Mouse (Mus musculus) heart, postnatal 36 days (tissue): Measurements from ENCODE around the gene Bcar3. TPM values are rescaled to one million over a fixed set of nuclear protein-coding genes. Genes with fewer than 3 reads are reported as not detected.
A peak's percentile ranks its signal among the peaks of the same experiment; 100 is the strongest.

ENCODE experiments used
- DNase-seq, 2 experiments: peaks; one replicate each; pipeline ENCODE4 v3.0.0; 2021 to 2022
- intact Hi-C: fragments of 180-260 bp; cut with DNase I; formaldehyde crosslinking; loops from one replicate; pipeline ENCODE4 v1.15.1; 2025
- total RNA-seq, 2 experiments: library from RNA; stranded (reverse); gene quantifications; 2 replicates each; pipeline ENCODE4 v1.2.3; 2021

Gene Bcar3
- total RNA-seq, 2 experiments from 2014 or later = 6.3 to 8.2 TPM

DNA sequence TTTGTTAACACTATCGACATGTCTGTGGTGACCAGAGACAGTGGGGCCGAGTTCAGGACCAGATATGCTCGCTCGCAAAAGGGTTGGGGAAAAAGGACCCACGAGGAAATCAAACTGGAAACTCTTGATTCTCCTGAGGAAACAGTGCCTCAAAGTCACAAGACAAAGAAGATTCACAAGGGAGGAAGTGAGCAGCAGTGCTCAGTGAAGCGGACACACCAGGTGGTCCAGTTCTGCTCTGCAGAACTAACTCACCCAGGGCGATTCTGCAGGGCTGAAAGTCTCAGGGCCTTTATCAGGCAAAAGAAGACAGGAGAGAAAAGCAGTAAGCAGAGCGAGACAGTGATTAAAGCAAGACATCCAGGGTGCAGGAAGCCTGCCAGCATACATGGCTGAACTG lies 112.5 kb downstream of the Bcar3 start:
- intact Hi-C loops = no loop called here
- no peak for DNase-seq

DNA sequence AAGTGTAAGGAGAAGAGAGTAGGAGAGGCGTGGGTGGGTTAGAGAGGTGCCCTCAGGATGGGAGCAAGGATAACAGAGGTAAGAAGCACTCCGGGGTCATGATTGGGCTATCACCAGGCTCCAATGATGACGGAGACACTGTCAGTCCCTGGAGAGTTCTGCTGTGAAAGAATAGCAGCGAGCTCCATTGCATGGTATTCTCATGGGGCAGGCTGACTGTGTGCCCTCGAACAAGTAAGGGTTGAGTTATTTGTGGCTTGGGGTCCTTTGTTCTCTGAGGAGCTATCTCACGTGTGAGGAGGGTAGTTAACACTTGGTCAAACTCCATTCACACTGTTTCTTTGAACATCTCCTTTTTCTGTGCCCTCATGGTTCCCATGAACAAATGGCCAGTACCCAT lies 113.8 kb downstream of the Bcar3 start:
- intact Hi-C loops = no loop called here
- no peak for DNase-seq

DNA sequence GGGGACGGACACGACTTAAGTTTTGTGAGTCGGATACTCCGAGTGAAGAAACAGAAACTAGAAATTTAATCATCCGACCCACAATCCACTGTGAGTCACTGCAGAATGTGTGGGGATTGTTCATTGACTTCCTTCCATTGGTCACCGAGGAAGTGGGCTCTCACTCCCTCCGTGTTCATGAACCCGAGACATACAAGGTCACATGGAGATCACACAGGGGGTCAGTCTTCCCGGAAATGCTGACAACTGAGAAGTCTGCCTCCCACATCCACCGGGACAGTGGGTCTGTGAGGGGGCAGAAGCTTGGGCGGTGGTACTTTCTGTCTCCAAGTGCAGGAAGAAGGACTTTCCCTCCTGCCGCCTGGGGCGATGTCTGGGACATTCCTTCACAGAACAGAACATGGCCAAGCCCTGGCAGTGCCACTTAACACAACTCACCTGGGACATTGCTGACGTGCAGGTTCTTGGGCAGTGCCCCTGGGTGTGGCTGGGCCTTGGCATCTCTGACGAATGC lies 114.9 kb downstream of the Bcar3 start:
- intact Hi-C loops = no loop called here

DNA sequence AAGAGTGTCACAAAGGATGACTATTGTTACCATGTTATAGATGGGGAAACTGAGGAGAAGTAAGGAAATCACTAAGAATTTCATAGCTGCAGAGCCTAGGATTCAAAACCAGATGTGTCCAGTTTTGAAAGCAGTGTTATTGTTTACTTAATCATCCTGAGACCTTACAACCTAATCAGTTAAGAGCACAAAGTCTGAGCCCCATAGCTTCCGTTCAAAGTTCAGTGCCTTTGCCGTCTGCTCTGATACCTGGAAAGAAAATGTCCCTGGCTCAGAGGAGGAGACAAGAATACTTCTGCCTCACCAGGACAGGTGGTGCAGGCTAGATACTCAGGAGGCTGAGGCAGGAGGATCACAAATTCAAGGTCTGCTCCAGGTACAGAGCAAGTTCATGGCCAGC lies 117.7 kb downstream of the Bcar3 start:
- no peak for DNase-seq
- intact Hi-C loops = no loop called here

More for the DNA sequence above, 114.9 kb downstream of the Bcar3 start:
- no peak for DNase-seq

DNA sequence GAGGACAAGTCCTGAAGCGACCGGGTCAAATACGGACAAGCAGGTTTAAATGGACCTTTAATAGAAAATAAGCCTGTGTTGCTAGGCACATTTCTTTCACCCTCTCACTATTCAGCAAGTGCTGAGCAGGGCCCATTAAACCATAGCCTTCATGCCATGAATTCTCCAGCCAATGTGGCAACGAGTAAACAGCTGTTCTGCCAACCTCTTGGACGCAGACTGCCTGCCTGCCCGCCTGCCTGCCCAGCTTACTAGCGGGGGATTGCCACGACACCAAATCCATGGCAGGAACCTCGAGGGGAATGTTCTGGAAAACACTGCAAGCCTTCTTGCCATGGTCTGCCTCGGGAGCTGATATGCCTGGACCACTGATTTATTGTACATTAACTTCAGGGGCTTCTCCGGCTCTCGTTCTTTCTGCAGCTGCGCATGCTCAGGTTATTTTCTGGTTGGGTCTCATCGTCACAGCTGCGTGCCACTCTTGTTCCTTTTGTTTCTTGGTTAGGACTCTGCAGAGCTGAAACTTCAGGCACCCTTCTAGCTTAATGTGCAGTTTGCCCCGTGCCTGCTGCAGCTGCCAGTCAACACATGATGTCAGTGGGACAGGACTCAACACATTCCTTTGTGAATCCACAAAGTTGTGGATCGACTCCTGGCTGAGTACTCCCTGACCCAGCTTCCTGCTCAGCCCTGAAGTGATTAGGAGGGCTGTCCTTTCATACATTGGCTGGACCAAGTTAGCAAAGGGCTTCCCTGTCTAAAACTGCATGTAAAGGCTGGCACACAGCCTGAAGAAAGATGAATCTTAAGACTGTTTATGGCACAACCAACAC lies 120.0 kb downstream of the Bcar3 start:
- intact Hi-C loops = no loop called here
- no peak for DNase-seq

DNA sequence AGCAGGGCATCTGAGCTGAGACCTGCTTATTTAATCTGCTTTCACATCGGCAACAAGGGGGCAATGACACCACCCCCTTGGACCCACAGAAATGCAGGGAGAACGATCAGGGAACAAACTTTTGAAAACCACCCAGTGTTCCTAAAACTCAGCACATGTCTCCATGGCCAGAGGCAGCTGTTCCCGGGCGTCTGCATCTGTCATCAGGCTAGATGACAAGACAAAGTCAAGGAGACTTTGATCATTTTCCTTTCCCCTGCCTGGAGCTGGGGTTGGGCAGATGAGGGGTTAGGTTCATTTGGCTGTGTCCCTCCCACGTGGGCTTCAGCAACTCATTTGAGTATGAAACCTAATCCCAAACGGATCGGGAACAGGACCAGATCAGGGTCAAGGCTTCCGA lies 120.9 kb downstream of the Bcar3 start:
- intact Hi-C loops = loop anchor here (5.0 kb wide), 1 partner anchor 38 kb away; no protein-coding TSS in a partner anchor
- DNase-seq = no peak

DNA sequence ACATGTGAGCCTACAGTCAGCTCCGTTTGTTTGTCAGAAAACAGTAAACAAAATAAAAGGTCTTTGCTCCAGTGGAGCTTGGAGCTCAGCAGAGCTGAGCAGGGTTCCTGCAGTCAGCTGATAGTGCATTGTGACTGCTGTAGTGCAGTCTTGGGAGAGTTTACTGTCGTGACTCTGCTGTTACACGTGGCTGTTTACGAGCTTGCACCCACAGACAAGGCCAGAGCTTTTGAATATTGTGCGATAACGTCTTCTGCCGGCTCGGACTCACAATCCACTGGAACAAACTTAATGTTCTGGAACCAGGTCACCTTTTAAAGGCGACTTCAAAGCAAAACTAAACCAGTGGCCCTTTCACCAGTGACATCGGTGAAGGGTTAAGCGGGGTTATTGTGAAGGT lies 123.5 kb downstream of the Bcar3 start:
- intact Hi-C loops = loop anchor here (5.0 kb wide), 1 partner anchor 40 kb away; no protein-coding TSS in a partner anchor
- no peak for DNase-seq

DNA sequence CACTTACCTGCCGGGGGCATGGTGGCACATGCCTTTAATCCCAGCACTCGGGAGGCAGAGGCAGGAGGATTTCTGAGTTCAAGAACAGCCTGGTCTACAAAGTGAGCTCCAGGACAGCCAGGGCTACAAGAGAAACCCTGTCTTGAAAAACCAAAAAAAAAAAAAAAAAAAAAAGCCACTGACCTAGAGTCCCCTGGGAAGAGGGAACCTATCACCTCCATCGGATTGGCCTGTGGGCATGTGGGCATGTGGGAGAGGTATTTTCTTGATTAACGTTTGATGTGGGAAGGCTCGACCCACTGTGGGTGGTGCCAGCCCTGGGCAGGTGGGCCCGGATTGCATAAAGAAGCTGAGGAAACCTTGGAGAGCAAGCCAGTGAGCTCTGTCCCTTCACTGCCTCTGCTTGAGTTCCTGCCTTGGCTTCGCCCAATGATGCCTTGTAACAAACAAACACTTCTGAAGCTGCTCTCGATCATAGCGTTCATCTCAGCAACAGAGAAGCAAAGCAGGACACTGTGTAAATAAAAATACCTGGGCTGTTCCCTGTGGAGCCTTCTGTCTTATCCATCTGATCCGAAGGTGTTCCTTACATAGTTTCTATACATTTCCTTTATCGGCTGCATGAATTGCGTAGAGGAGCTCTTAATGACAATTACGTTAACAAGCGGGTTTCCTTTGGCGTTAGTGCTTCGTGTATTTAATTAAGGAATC lies 124.8 kb downstream of the Bcar3 start:
- no peak for DNase-seq
- intact Hi-C loops = loop anchor here (2.0 to 5.0 kb wide), 2 partner anchors 41 to 44 kb away; no protein-coding TSS in a partner anchor

DNA sequence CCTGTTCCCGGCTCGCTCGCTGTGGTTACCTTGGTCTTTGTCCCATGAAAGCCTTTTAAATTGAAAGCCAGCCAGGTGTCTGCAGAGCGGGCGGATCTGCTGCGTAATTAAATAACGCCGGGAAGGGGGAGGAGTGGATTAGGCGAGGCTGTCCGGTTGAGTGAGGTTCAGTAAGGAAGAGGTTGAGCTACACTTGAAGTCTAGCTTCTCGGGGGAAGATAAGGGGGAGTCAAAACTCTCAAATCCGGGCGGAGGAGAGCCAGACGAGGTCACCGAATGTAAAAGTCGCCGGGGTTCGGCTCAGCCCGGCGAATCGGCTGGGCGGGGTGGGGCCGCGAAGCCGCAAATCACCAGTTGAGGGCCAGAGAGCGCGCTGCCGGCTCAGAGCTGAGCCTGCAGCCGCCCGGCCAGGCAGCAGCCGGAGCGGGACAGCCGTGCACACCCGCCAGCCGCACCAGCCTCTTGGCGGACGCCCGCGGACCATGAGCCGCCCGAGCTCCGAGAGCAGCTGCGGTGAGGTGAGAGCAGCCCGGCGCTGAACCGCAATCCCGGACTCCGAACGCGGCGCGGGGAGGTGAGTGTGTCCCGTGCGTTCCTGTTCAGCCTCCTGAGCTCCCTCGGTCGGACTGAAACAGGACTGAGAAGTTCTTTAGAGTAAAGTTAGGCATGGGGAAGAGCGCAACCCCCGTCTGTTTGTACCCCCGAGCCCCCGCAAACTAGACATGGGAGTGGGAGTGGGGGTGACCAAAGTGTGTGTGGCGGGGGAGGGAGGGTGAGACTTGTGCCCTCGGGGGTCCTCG lies 125.9 kb downstream of the Bcar3 start:
- intact Hi-C loops = loop anchor here (2.0 to 5.0 kb wide), 2 partner anchors 43 kb away; no protein-coding TSS in a partner anchor
- peak; percentile 76 to 86 for DNase-seq

DNA sequence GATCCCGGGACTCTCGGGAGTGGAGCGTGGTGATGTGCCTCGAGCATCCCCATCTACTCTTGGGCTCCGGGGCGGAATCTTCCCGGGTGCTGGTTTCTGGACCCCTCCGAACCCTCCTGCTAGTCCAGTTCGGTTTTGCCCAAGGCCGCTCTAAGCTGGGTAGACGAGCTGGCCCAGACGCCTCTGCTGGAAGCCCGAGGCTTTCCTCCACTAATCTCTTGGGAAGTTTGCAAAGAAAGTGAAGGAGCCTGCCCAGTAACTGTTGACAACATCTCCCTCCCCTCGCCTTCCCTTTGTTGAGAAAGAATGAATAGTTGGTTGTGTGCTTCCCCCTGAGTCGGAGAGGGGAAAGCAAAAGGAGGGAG lies 126.5 kb downstream of the Bcar3 start:
- intact Hi-C loops = no loop called here
- DNase-seq = peak in 1 of 2 experiments; percentile 39

DNA sequence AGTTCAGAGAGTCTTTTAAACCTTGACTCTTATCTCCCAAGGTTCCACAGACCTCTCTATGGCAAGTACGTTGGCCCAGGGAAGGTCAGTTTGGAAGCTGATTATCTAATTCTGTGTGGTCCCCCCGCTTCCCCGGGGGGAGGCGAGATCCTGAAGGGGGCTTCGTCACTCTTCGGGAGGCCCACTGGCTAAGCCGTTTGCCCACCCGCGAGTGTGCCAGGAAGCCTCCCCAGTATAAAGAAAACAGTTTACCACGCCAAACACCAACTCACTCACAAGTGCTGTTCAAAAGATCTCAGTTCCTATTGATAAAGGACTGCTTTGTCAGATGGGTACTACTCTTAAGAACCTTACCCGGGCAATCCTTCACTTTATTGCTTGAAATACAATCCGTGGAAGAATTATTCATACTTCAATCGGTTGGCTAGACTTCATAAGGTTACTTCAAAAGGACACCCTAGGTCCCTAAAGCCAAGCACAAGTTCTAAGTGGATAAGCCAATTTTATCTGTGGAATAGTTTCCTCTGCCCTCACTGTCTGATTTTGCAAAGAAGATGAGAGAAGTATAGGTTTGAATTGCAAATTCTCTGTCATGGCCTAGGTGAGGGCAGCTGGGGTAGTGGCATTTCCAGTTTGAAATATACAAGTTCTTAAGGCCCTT lies 127.2 kb downstream of the Bcar3 start:
- DNase-seq = no peak
- intact Hi-C loops = no loop called here

DNA sequence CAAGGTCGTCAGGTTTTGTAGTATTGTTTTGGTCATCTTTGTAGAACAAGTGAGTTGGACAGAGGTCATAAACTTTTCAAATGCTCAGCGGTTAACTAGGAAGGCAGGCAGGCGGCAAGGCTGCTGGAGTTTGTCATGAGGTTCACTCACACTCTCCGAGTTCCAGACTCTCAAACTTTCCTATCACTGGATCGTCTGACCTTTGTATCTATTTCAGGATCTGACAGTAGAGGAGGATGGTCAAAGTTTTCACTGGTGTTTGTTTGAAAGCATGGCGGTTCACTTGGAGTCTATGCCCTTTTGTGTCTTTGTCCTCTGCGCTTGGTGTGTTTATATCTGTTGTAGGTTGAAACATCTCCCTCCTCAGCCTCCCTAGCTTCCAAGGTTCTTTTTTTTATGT lies 127.9 kb downstream of the Bcar3 start:
- no peak for DNase-seq
- intact Hi-C loops = no loop called here

DNA sequence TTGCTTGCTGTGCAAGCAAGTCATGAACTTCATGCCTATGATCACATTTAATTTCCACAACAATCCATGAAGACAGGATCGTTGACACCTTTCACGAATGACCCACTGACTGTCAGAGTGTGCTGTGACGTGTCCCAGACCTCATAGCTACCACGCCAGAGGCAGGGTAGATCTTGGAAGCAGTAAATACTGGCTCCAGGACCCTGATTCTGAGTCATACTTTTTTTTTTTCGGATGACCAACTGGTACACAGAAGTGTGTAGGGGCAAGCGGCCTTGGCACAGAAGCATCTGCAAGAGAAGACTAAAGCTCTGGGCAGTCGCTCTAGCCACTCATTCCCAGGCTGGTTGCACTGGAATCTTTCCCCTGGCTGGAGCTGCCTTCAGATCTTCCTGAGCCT lies 128.3 kb downstream of the Bcar3 start:
- DNase-seq = no peak
- intact Hi-C loops = no loop called here

DNA sequence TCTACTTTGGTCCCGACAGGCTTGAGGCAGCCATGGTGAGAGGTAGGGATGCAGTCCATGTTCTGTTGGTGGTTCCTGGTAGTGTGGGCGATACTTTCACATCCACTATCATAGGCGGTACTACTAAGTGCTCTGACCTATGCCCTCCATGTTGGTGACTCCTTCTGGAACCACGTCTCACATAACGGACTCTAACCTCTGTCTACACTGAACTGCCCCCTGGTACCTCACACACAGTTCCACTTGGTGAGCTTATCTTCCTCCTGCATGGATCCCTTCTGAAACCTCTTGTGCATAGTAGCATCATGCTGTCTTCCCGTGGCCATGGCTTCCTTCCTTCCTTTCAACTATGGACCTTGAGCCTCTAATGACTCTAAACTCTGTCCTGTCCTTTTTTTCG lies 129.7 kb downstream of the Bcar3 start:
- intact Hi-C loops = no loop called here
- no peak for DNase-seq

DNA sequence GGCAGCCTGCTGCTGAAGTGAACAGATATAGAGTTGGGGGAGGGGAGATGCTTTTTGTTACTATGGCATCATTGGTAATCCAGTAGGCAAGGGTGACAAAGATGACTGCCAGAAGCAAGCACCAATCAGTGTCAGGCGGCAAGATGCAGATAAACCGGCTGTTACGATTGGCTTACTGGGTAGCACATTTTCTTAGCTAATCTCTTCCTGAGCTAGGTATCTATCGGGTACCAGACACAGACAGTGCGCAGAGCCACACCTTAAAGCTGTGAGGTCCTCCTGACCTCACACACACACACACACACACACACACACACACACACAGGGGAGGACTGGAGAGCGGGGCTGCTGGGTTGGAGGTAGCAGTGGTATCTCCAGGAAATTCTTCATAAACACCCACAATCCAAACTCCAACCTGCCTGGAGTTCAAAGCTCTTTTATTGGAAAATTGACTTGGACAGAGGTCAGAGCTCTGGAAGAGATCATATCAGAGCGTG lies 134.4 kb downstream of the Bcar3 start:
- DNase-seq = no peak
- intact Hi-C loops = no loop called here

DNA sequence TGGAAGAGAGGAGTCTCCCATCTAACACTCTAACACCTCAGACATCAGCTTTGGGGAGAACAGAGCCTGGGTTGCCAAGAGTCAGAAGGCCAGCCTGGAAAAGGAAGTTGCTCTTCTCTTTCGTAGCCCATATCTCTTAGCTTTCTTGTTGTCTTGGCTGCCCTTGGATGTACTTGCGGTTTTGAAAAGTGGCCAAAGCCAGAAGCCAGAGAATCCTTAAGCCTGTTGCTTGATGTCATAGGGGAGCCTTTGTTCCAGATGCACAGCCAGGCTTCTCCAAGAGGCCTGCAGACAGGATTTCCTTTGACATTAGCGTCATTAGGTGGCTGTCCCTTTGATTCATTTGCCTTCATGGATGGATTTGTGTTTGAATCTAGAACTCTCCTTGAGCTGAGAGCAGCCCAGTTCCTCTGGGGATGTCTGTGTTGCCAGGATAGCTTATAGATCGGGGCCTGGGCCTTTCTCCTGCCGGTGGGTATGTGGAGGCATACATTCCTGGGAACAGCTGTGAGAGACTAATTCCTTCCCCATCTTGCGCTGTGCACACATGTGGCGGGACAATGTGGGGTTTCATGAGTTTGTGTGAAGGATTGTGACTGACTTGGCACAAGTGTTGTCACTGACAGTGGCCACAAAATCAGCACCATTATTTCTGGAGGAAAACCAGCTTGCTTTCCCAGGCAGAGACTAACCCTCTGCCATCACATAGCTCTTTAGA lies 137.0 kb downstream of the Bcar3 start:
- intact Hi-C loops = no loop called here
- DNase-seq = peak; percentile 40 to 45

DNA sequence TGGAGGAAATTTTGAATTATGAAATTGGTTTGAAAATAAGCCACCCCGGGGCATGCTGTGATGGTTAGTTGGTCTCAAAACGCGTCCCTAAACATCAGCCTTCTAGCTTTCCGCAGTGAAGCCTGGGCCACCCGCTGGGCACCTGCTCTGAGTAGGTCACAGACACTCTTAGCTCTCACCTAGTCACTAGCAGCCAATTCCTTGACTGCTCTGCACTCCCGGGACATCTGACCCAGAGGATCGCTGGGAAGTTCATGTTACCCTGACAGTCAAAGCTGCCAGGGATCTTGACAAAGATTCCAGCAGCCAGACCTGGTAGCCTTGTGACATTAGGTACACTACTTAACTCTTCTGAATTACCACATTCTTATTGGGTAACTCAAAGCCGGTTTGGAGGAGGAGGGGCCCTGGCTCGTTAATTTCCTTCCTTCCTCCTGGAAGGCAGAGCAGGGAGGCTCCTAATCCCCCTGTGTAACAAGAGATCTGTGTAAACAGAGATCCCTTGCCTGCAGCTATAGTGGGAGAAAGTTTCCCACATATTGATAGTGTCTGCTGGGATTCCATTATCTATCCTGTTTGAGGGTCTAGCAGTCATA lies 139.0 kb downstream of the Bcar3 start:
- no peak for DNase-seq
- intact Hi-C loops = no loop called here

DNA sequence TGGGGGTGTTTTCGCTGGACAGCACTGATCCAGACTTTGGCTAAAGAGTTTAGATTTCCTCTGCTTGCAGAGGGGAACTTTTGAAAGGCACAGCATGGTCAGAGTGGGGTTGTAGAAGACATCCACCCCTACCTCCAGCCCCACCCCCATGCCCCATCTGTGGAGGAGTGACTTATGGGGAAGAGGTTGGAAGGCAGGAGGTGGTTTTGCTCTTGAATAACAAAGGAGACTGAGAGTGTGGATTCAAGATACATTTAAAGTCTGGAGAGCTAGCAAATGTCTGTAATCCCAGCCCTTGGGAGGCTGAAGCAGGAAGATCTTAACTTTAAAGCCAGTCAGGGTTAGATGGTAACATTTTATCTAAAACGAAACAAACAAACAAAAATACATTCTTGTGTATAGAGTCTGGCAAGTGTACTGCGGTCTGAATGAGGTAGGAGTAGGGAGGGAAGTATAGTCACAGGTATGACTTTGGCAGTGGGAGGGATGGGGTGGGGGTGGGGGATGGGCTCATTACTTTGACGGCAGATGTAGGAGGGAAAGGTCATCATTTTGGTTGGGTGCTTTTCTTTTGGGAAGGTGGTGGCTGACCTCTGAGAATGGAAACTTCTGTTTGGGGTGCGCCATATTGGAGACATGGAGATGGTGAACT lies 140.2 kb downstream of the Bcar3 start:
- no peak for DNase-seq
- intact Hi-C loops = no loop called here
